Mouse (Mus musculus) CD4-positive, CD25-positive, alpha-beta regulatory T cell, adult 4 months (primary cell): Measurements from ENCODE around the gene Rreb1. TPM values are rescaled to one million over a fixed set of nuclear protein-coding genes. Genes with fewer than 3 reads are reported as not detected.
A peak's percentile ranks its signal among the peaks of the same experiment; 100 is the strongest.

Experiments
- ATAC-seq: one replicate; pipeline ENCODE4 v1.8.0; 2017
- polyA plus RNA-seq, 2 experiments: library from polyadenylated mRNA; unstranded; fragments of 100-300 nt; shearing (Covaris generic); gene quantifications; one replicate each; pipeline ENCODE4 v1.2.1; 2017

Rreb1 gene
- polyA plus RNA-seq, 2 experiments from 2014 or later = 6.7 to 7.9 TPM

- ATAC-seq = no peak
Observed at GRCm38 (mm10) chr13:37854455-37855220, 76.4 kb downstream of the Rreb1 start.

DNA sequence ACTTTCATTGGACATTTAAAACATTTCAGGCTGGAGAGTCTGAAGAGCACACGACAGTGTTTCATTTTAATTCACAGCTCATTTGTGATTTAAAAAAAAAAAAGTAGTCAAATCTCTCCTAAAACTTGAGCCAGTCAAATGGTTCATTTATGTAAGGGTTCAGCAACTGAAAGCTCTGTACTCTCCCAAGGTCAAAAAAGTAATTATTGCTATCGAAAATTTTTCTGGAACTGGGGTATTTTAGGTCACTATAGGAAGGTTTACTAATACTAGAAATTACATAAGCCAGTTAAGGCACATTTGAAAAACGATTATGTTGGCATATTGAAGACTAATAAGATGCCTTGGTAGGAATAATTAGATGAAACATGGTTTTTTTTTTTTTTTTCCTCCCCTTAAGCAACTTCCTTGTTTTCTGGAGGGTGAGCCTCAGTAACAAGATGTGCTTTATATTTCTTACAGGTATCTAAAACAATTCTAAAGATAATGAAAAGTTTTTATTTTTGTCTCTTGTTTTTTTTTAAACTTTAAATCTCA, 77.1 kb downstream of the Rreb1 start:
- no peak for ATAC-seq

- ATAC-seq = no peak
Observed at GRCm38 (mm10) chr13:37855765-37856164, 77.6 kb downstream of the Rreb1 start.

DNA sequence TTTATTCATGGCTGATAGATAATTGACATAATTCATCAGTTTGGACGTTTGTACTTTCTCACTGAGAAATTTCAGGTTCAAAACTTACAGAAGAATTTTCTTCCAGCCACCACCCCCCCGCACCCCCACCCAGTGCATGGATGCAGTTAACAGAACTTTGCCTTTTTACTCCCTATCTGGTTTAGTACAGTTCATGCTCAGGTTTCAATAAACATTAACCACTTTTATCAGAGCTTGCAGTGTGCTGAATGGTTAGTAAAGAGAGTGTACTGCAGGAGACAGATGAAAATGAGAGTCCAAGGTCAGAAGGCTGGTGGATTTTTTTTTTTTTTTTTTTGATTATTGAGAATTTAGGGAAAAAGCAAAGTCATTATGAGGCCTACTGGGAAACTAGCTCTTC, 78.3 kb downstream of the Rreb1 start:
- no peak for ATAC-seq

DNA sequence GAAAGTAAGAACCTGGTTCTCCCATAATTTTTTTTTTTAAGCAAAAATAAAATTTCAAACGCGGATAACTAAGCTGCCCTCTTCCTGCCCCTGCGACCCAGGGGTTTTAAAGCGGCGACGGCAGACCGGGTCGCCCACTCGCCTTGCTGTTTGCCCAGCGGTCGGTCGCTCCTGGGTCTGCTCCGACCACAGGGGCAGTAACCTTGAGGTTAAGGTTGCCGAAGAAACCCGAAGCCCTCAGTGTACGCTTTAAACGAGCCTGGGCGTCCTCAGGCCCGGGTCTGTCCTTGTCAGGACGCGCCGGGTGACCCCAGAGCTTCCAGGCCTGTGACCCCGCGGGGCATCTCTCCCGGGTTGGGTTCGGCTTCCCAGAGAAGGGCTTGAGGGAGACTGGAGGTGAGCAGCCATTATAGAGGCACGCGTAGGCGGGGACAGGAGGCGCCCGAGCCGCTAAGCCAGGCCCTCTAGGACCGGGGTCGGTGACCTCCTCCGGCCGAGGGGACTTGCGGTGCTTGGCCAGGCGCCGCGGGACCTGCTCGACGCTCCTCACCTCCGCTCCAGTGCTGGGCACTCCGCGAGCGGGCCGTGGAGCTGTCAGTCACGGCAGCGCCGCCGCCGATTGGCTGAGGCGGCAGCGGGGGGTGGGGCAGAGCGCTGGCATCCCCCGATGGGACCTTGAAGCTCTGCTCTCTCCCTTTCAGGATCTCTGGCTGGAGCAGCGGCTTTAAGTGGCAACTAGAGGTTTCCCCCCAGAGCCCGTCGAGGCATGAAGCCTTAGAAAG, 79.3 kb downstream of the Rreb1 start:
- ATAC-seq = peak; percentile 89

DNA sequence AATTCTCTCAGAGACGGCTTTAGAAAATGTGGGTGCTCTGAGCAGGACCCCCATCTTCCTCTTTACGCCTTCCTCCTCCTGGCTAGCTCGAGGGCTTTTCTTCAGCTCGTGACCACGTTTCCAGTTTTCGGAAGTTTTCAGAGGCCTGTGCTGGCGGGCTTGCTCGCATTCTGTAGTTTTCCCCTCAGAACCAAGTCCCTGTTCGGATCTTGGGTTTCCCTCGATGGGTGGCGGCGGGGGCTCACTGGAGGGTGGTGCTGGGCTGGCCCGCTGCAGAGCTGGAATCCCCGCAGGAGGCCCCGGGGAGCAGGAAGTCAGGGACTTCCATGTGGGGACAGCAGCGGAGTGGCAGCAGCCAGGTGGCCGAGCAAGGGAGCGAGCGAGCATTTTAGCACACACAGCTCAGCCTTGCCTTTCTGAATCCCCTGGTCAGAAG, 79.9 kb downstream of the Rreb1 start:
- peak; percentile 21 for ATAC-seq

- ATAC-seq = no peak
Observed at GRCm38 (mm10) chr13:37858508-37858907, 80.3 kb downstream of the Rreb1 start.

DNA sequence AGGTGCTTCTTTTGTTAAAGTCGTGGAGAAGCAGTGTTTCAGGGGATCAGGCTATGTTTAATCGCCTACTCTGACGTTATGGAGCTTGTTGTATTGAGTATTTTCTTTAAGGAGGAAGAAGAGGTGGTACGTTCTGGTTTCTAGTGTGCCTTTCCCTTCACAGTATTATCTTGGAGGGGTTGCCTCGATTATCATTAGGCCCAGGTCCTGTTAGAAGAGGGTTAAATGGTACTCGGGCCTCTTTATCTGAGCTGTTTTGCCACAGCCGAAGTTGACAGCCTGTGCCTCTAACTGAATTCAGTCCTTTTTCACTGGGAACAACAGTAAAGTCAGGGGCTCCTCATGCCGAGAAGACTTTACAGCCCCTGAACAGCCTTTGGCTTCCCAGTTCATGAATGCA, 81.6 kb downstream of the Rreb1 start:
- no peak for ATAC-seq

DNA sequence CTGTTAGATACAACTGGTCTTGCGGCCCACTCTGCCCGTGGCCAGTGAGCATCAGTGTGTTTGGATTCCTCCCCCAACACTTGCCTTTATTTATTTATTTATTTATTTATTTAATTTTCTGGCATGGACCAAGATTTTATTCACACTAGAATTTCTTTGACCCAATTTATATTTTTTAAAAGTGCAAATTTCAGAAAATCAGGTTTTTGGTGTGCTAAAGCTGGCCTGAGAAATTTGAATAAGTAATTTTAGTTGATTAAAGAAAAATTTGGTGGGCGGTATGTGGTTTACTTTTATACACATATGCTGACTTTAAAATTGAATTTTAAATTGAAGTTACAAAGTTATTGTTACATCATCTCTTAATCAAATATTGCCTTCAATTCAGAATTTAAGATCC, 82.0 kb downstream of the Rreb1 start:
- ATAC-seq = no peak

GRCm38 (mm10) chr13:37860789-37861188, 82.6 kb downstream of the Rreb1 start:
- no peak for ATAC-seq

DNA sequence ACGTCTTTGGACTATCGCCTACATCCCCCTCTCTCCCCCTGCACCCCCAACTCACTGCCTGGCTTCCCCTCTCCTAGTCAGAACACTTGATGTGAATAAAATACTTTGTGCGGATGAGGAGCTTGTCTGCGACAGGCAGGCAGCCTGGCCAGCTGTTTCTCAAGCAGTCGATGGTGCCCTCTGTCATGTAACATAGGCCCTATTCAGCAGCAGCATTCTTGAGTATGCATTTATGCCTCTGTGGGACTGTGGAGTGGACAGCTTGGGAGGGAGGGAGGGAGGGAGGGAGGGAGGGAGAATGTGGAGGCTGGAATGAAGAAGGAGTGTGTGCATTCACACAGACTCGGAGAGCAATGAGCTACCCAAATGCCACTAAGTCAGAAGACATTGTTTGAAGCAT, 84.3 kb downstream of the Rreb1 start:
- no peak for ATAC-seq

GRCm38 (mm10) chr13:37863643-37864042, 85.4 kb downstream of the Rreb1 start:
- no peak for ATAC-seq

GRCm38 (mm10) chr13:37864697-37865096, 86.5 kb downstream of the Rreb1 start:
- ATAC-seq = no peak

GRCm38 (mm10) chr13:37866296-37866695, 88.1 kb downstream of the Rreb1 start:
- no peak for ATAC-seq

DNA sequence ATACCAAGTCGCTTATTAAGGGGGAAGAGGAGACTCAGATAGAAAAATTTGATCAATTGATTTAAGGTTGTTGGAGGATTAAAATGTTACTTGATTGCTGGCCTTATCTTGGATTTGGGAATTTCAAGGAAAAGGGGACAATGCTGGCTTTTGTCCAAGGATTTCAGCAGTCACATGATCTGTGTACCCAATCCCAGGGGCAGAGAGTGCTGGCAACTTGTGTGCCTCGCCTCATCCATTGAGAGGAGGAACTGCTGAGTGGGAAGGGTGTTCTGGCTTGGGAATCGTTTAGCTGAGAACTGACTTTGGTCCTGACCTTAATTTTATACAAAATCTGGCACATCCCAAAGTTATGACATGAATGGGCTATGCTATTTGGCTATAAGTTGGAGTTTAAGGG, 88.6 kb downstream of the Rreb1 start:
- ATAC-seq = no peak

DNA sequence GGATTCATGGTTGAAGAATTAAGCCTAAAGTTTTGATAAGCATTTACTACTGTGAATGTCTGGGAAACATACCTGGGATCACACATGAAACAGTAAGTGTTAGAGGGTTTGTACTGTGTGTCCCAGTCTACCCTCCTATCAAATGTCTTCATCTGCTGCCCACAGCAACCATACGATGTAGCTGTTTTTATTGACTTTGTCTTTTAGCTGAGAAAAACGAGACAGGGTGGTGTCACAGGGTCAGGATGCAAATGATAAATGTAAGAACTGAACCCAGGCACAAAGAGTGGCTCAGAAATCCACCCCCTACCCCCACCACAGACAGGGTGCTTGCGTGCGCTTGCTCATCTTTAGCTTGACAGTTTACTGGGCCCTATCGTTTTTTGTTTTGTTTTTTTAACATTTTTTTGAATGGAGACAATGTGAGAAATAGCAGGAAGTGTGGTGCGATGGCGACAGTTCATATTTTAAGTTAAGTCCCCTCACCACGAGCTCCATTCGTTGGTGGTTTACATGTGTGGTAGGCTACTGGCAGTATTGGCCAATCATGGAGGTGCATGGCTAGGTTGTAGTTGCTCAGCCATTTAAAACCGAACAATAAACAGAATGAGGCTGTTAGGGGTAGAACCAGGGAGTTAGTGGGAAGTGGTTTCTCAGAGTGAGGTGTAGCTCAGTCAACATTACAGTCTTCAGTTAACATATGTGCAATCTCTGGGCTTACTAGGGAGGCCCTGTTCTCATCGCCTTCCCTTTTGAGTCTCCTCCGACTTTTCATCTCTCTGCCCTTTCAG, 92.1 kb downstream of the Rreb1 start:
- ATAC-seq = peak; percentile 71

GRCm38 (mm10) chr13:37872142-37872835, 94.1 kb downstream of the Rreb1 start:
- ATAC-seq = no peak

GRCm38 (mm10) chr13:37873125-37873891, 95.1 kb downstream of the Rreb1 start:
- no peak for ATAC-seq

- ATAC-seq = no peak
Observed at GRCm38 (mm10) chr13:37875919-37876318, 97.7 kb downstream of the Rreb1 start.

- ATAC-seq = no peak
Observed at GRCm38 (mm10) chr13:37876366-37876765, 98.2 kb downstream of the Rreb1 start.

DNA sequence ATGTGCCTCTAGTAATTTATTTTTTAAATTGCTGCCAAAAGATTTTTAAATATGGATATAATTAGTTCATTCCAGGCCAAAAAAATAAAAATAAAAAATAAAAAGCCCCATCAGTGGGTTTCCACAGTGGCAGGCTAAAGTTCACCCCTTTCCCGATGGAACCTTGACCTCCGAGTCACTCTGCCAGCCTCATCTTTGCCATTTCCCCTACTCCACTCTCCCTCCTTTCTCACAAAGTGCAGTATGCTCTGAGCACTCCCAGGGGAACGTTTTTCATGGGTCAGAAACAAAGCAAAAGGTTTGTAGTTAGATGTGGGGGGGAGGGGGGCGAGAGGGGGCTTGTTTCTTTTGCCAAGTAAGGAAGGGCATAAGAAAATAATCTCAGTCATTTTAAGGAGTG, 98.6 kb downstream of the Rreb1 start:
- no peak for ATAC-seq
